Mouse (Mus musculus): ENCODE results near the gene Pex14. TPM values are rescaled to one million over a fixed set of nuclear protein-coding genes. Genes with fewer than 3 reads are reported as not detected.

The Pex14 gene
- total RNA-seq, 2 experiments from 2014 or later: 32.2 to 33.2 TPM

GRCm38 (mm10) chr4:148952328-148953222 is 147.1 kb downstream of the Pex14 start:
- DNase-seq (ENCODE audit: low spot score in 2 of 2): peak; percentile 33 to 37

GRCm38 (mm10) chr4:148951821-148952291 is 147.8 kb downstream of the Pex14 start:
- DNase-seq (ENCODE audit: low spot score in 2 of 2): peak; percentile 35 to 56

GRCm38 (mm10) chr4:148950932-148951650 is 148.6 kb downstream of the Pex14 start:
- DNase-seq (ENCODE audit: low spot score in 2 of 2): peak; percentile 81 to 82

DNA sequence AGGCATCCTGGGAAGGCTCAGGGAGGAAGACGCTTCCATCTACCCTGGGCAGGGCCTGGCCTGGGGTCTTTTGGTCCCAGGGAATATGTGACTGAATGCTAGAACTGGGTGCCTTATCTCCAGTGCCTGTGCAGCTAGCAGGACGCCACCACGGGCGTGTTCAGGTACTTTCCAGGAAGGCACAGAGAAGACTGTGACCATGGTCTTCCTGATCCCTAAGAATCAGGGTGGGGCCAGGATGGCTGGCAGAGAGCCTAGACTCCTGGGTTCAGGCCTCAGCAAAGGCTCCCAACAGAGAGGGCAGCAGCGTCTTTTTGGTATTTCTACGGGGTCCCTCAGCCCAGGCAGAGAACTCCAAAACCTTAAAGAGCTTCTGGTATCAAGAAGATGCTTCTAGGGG is 149.2 kb downstream of the Pex14 start:
- DNase-seq (ENCODE audit: low spot score in 2 of 2): no peak

DNA sequence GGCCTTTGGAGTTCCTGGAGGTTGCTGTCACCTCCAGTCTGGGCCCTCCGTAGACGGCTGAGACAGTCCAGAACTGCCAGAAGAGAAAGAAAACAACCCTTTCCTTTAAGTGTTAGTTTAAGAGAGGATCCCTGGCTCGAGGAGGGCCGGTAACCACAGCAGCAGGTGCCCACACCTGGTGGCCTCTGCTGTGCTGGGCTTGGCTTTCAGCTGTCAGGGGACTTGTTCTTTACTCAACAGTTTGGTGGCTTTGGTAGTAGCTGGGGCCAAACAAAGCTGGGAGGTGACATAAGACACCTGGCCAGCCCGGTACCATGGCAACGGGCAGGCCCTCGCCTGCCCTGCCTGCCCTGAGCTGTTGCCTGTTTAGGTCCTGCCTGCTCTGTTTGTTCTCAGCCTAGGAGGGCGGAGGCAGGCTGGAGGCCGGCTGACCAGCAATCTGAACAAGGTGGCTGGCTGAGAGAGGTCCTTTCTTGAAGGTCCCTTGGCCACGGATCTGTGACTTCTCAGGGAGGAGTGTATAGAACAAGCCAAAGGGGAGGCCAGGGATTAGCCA is 151.8 kb downstream of the Pex14 start:
- DNase-seq (ENCODE audit: low spot score in 2 of 2): no peak

DNA sequence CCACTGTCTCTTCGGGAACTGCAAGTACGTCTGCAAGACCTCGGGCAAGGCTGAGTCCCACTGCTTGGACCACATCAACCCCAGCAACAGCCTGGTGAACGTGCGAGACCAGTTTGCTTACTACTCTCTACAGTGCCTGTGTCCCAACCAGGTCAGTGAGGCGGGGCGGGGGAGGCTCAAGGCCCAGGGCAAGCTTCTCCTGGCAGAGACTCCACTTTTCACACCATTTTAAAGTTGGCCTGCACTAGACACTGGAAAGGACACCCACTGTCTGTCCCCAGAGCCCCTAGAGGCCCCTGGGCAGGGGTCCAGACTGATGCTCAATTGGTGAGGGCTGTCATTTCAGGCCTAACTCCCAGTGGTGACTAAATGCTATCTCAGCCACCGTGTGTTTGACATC is 153.6 kb downstream of the Pex14 start:
- DNase-seq (ENCODE audit: low spot score in 2 of 2): no peak

GRCm38 (mm10) chr4:148945476-148945881 is 154.2 kb downstream of the Pex14 start:
- peak; percentile 49 to 66 for DNase-seq (ENCODE audit: low spot score in 2 of 2)

- no peak for DNase-seq (ENCODE audit: low spot score in 2 of 2)
Measured at GRCm38 (mm10) chr4:148943099-148943498, 156.6 kb downstream of the Pex14 start.

GRCm38 (mm10) chr4:148941321-148941720 is 158.4 kb downstream of the Pex14 start:
- DNase-seq (ENCODE audit: low spot score in 2 of 2): no peak

- peak; percentile 40 to 64 for DNase-seq (ENCODE audit: low spot score in 2 of 2)
Measured at GRCm38 (mm10) chr4:148940674-148941211, 158.9 kb downstream of the Pex14 start.

DNA sequence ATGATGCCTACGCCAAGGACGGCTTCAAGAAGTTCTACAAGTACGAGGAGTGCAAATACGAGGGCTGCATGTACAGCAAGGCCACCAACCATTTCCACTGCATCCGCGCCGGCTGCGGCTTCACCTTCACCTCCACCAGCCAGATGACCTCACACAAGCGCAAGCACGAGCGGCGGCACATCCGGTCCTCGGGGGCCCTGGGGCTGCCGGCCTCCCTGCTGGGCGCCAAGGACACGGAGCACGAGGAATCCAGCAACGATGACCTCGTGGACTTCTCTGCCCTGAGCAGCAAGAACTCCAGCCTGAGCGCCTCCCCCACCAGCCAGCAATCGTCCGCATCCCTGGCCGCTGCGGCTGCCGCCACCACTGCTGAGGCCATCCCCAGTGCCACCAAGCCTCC is 161.1 kb downstream of the Pex14 start:
- no peak for DNase-seq (ENCODE audit: low spot score in 2 of 2)

DNA sequence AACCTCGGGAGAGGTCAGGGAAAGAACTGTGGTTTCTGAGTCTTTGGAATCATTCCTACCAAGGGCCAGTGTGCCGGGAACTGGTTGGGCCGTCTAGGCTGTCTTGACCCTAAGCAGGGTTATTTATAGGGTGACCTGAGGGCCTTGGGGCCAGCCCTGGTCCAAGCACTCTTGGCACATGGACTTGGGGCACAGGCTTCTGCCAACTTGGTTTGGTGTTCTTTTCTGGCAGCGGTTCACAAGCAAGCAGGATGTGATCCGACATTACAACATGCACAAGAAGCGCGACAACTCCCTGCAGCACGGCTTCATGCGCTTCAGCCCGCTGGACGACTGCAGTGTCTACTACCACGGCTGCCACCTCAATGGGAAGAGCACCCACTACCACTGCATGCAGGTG is 162.9 kb downstream of the Pex14 start:
- DNase-seq (ENCODE audit: low spot score in 2 of 2): no peak

DNA sequence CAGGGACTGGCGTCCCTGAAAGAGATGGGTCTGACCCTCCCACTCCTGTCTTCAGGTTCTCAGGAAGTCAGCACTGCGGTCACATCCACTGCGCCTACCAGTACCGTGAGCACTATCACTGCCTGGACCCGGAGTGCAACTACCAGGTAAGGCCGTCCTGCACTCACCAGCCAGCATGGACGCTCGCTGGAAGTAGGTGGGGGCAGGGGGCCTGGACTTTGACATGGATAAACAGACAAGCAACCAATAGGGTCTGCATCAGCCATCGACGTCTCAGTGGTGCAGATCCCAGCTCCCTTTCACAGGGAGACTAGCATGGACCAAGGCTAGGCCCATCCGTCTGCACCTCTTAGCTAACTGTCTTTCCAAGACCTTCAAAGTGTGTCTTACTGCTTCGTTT is 163.6 kb downstream of the Pex14 start:
- DNase-seq (ENCODE audit: low spot score in 2 of 2): no peak

GRCm38 (mm10) chr4:148935211-148935610 is 164.5 kb downstream of the Pex14 start:
- DNase-seq (ENCODE audit: low spot score in 2 of 2): peak; percentile 51 to 63

- no peak for DNase-seq (ENCODE audit: low spot score in 2 of 2)
Measured at GRCm38 (mm10) chr4:148933109-148933508, 166.6 kb downstream of the Pex14 start.

DNA sequence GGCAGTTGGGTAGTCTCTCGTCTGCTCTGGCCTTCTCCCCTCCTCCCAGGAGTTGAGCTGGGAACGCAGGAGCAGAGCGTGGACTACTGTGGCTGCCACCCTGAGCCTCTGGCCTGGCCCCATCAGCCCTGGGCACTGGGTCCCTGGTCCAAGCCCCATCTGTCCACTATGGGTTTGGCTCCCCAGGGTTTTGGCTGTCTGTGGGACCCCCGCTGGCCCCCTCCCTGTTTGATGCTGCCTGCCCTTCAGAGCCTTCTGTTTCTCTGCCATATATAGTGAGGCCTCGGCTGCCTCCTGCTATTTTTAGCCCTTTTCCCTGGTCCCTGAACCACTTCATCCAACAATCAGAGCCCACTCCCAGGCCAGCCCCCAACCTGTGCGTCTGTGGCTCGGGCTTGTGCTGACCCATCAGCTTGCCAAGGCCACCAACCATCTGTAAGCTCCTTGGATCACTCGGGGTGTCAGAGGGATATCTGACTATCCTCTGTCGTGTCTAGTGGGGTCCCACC is 168.9 kb downstream of the Pex14 start:
- DNase-seq (ENCODE audit: low spot score in 2 of 2): no peak

GRCm38 (mm10) chr4:148928876-148929275 is 170.8 kb downstream of the Pex14 start:
- no peak for DNase-seq (ENCODE audit: low spot score in 2 of 2)

- DNase-seq (ENCODE audit: low spot score in 2 of 2): no peak
Measured at GRCm38 (mm10) chr4:148928316-148928715, 171.4 kb downstream of the Pex14 start.

DNA sequence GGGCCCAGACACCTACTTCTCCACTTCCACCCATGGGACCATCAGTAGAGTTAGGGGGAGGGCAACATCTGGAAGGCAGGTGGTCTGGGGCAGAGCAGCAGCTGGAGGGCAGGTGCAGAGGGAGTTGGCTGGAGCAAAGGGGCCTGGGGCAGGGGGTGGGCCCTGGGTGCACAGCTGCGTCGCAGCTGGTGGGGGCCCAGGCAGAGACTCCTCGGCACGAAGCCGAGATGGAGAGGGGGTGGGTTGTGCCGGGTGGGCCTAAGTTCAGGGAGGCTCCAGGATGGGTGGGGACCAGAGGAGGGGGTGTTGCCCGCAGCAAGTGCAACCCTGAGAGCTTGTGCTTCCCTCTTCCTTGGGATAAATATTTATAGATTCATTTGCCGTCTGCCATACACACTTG is 173.2 kb downstream of the Pex14 start:
- DNase-seq (ENCODE audit: low spot score in 2 of 2): no peak

DNA sequence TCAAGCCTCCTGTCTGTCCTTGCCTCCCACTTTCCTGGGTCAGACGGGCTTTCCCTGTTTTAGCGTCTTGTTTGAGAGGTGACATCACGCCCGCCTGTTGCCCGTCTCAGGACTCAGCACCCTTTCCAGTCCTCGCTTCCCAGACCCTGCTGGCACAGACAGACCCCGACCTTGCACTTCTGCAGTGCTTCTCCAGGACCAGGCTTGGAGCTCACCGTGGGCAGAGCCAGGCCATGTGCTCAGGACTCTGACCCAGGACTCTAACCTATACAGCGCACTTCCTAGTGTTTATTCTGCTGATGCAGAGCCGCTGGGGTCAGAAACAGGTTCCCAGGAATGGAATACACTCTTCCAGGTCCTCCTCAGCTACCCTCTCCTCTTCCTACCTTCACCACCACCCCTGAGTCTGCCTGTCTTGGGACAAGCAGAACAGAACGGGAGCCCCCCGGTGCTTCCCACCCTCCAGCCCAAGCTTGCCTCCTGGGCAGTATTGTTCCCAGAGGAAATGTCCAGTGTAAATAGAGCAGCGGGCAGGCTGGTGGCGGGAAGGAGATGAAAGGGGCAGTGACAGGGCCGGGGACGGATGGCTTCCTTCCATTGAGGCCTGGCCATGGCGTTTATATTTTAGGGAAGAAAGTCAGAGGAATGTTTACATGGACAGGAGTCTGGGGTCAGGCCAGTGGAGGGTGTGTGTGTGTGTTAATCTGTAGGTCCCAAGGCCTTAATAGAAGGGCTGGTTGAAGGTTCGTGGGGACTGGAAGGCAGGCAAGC is 173.9 kb downstream of the Pex14 start:
- DNase-seq (ENCODE audit: low spot score in 2 of 2): no peak

DNA sequence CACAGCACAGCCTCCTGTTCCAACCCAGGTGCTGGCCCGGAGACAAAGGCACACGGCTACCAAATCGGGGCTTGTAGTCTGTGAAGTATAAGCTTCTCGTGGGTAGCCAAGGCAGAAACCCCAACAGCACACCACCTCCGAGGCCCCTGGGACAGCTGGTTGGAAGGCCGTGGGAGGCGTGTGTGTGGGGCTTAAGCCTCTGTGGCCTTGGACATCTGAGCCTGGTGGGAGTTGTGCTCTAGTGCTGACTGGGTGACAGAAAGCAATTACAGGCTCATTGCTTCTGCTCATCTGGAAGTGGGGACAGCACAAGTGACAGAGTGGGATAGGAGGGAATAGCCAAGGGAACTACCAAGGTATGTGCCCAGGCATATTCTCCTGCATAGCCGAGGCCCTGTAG is 175.7 kb downstream of the Pex14 start:
- no peak for DNase-seq (ENCODE audit: low spot score in 2 of 2)
